Mouse (Mus musculus) ES-Bruce4 (cell line): Measurements from ENCODE around the gene Tctn1.

Source experiments
- CTCF ChIP-seq: IDR thresholded peaks from one replicate; pipeline ENCODE4 v1.8.1; 2011; ENCODE audit warnings: low read depth, low read length
- POLR2A ChIP-seq: IDR thresholded peaks from one replicate; pipeline ENCODE4 v1.8.1; 2011; ENCODE audit warnings: low read length; ENCODE audit not compliant: insufficient read depth

DNA sequence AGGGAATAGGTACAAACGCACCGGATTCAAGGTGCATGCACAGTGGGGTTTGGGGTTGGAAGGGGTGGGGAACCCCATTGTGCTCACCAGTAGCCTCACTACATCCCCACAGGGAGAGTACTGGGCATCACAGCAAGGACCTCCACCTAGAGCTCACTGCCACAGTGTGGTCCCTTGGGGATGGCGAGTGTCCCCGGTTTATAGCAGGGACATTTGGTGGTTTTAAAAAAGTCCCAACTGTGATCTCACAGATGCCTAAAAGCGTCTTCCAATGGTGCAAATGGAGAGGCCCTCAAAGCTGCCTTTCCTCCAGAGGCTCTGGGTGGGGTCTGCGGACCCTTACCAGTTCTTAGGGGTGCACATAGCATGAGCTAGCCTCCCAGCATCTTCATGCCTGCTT lies 50.4 kb downstream of the Tctn1 start:
- TF ChIP-seq POLR2A, result no peak
- no peak for TF ChIP-seq CTCF
